Mouse (Mus musculus) embryonic stem cell, embryonic (primary cell): ENCODE measurements around the gene Gm6583.

ENCODE experiments used
- CTCF ChIA-PET, 4 experiments: fragments of 300-600 bp in 2 of 4; fragments of 350-600 bp in 2 of 4; sonication (Branson Sonifier 250); formaldehyde crosslinking; loops; one replicate each; lab custom pipeline; 2022; ENCODE audit warnings: inconsistent platforms in 2 of 4; lab: Charles Lee
- POLR2A ChIA-PET, 4 experiments: fragments of 300-600 bp in 2 of 4; fragments of 350-600 bp in 2 of 4; sonication (Branson Sonifier 250); formaldehyde crosslinking; loops; one replicate each; lab custom pipeline; 2022; ENCODE audit warnings: antibody characterized with exemption in 4 of 4, inconsistent platforms in 1 of 4; lab: Charles Lee

Gm6583 gene

DNA sequence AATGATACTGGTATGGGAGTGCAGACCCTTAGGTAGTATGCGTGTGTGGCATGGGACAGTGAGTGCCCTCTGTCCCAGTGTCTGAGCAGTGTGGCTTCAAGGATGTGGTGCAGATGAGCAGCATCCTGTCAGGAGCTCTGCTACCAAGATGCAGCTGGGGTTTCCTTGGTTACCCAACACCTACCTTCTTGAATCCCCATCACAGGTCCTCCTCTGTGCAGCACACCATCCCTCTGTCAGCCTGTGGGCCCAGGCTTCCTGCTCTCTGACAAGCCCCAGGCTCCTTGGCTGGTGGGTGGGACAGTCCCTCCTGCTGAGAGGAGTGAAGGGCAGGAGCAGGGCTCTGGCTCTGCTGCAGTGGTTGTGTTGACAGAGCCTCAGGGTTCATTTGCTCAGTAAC, 21.5 kb upstream of the Gm6583 start:
- POLR2A ChIA-PET = no interaction called here
- CTCF ChIA-PET = no interaction called here

GRCm38 (mm10) chr5:112376111-112376510, 20.3 kb upstream of the Gm6583 start:
- ChIA-PET POLR2A (no interaction called here), CTCF (interaction anchor here in 1 of 4 experiments (1.3 kb wide), 1 partner anchor 14 kb away, joined by 4 read pairs; no protein-coding TSS in a partner anchor)

- ChIA-PET POLR2A (interaction anchor here in 1 of 4 experiments (1.4 kb wide), 1 partner anchor 85 kb away, joined by 3 read pairs; no protein-coding TSS in a partner anchor), CTCF (interaction anchor here in 1 of 4 experiments (0.6 kb wide), 1 partner anchor 13 kb away, joined by 3 read pairs; no protein-coding TSS in a partner anchor)
Measured at GRCm38 (mm10) chr5:112371933-112372332, 16.1 kb upstream of the Gm6583 start.

DNA sequence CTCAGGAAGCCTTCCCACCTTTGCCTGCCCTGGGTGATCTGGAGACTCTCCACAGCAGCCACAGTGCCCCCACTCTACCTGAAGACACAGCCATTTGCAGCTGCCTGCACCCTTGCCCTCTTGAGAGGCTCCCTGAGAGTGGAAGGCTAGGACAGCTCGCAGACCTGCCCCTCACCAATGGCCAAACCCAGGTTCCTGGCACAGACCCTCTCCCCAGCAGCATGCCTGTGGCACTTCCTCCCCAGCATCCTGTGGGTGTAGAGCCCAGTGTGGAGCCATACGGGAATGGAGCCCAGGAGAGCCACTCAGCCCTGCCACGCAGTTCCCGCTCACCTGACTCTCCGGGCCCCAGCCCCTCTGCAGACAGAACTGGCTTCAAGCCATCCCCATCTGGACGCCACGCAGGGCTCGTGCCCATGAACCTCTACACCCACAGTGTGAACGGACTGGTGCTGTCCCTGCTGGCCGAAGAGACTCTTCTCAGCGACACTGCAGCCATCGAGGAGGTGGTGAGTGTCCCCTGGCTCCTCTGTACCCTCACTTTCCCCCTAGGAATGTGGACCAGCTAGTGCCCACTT, 14.5 kb upstream of the Gm6583 start:
- CTCF ChIA-PET = no interaction called here

GRCm38 (mm10) chr5:112369326-112369725, 13.5 kb upstream of the Gm6583 start:
- POLR2A ChIA-PET = interaction anchor here in 1 of 4 experiments (1.1 kb wide), 1 partner anchor 10 kb away, joined by 3 read pairs; no protein-coding TSS in a partner anchor
- CTCF ChIA-PET = no interaction called here

More for the DNA sequence above, 14.5 kb upstream of the Gm6583 start:
- POLR2A ChIA-PET = interaction anchor here in 1 of 4 experiments (0.8 kb wide), 1 partner anchor 12 kb away, joined by 4 read pairs; no protein-coding TSS in a partner anchor

DNA sequence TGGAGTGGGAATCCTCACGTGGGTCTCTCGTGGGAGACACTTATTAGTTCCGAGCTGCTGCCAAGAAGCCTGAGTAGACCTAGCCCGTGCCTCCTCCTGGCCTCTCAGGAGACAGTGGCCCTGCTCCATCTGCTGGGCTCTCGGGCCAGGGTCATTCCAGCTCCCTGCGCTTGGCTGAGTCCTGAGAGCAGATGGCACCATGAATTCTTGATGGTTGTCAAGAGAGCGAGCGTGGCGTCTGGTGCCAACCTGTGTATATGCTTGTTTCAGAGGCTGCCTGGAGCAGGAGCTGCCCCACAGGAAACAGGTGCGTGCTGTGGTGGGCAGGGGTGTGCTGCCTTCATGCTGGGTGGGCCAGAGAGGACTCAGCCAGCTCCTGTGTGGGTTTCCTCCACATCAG, 12.8 kb upstream of the Gm6583 start:
- CTCF ChIA-PET = no interaction called here
- POLR2A ChIA-PET = interaction anchor here in 1 of 4 experiments (0.9 to 1.1 kb wide), 2 partner anchors 9 to 13 kb away, joined by 3 read pairs; no protein-coding TSS in a partner anchor

DNA sequence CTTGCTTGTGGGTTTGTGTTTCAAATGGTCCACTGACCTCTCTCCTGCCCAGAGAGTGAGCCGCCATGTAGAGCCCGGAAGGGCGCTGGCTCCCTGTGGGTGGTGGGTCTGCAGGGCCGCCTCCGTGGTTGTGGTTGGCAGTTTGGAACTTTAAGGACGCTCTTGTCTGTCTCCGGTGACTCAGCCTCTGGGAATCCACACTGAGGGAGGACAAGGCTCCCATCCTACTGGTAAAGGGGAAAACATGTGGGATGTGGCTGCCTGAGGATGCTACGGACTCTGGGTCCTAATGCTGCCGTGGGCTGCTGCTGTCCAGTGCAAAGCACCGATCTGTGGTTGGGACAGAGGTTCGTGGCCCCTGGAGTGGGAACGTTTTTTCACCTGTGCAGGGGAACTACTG, 12.1 kb upstream of the Gm6583 start:
- POLR2A ChIA-PET = interaction anchor here in 1 of 4 experiments (0.9 kb wide), 1 partner anchor 14 kb away, joined by 3 read pairs; no protein-coding TSS in a partner anchor
- CTCF ChIA-PET = no interaction called here

- ChIA-PET POLR2A (interaction anchor here in 1 of 4 experiments (1.7 kb wide), 1 partner anchor 12 kb away, joined by 5 read pairs; the partner anchor contains the start of gene Gm6583), CTCF (no interaction called here)
Measured at GRCm38 (mm10) chr5:112367338-112367737, 11.5 kb upstream of the Gm6583 start.

DNA sequence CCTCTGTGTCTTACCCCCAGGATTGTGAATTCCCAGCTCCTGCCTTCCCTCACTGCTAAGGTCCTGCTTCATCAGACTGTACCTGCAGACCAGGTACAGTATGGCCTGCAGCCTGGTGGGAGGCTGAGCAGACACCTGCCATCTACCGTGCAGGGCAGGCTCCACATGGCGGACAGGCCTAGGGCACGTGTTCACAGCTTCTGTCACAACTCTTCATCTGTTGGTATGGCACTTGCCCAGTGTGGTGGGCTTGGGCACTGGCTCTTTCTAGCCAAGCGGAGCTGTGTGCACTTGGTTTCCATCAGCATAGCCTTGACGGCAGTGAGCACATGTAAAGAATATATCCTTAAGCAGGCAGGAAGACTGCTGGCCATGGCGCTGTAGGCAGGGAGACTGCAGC, 11.0 kb upstream of the Gm6583 start:
- POLR2A ChIA-PET = interaction anchor here in 1 of 4 experiments (0.7 to 1.7 kb wide), 2 partner anchors 11 to 23 kb away, joined by 3 to 5 read pairs; partner anchors contain the start of gene Gm6583

GRCm38 (mm10) chr5:112364184-112364797, 8.5 kb upstream of the Gm6583 start:
- ChIA-PET POLR2A (interaction anchor here in 3 of 4 experiments (0.6 to 1.1 kb wide), 4 partner anchors 9 to 896 kb away, joined by 3 to 5 read pairs (median 4); no protein-coding TSS in a partner anchor), CTCF (no interaction called here)

More for the DNA sequence above, 11.0 kb upstream of the Gm6583 start:
- CTCF ChIA-PET = interaction anchor here in 1 of 4 experiments (0.7 kb wide), 1 partner anchor 59 kb away, joined by 3 read pairs; no protein-coding TSS in a partner anchor

DNA sequence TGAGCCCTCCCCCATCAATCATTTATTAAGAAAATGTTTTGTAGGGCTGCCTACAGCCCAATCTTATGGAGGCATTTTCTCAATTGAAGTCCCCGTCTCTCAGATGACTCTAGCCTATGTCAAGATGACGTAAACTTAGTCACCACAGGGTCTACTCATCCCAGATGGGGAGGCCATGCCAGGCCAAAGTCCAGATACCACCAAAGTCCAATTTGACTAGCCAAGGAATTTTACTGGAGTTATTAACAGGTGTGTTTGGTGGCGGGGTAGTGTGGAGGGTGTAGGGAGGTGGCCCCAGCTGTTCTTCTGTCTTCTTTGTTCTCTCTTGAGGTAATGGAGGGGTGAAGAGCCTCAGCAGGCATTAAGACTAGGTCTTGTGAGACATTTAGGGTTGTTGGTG, 4.2 kb upstream of the Gm6583 start:
- ChIA-PET CTCF (no interaction called here), POLR2A (interaction anchor here in 1 of 4 experiments (1.1 kb wide), 1 partner anchor 9 kb away, joined by 3 read pairs; no protein-coding TSS in a partner anchor)

DNA sequence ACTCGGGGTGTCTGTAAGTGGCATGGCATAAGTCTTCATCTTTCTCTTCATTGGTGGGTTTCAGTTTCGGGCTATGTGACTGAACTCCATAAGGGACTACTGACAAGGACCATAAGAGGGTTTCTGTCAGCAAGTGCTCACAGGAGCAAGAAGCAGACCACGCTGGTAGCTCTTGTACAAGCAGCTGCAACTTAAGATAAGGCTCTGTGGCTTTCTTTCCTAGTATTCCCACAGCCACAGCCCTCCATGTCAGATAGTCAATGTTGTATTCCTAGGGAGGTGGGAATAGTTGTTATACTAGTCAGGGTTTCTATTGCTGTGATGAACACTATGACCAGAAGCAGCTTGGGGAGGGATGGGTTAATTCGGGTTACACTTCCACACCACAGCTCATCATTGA, 3.7 kb upstream of the Gm6583 start:
- CTCF ChIA-PET = interaction anchor here in 1 of 4 experiments (1.5 kb wide), 1 partner anchor 13 kb away, joined by 3 read pairs; no protein-coding TSS in a partner anchor
- POLR2A ChIA-PET = interaction anchor here in 1 of 4 experiments (1.1 kb wide), 1 partner anchor 9 kb away, joined by 3 read pairs; no protein-coding TSS in a partner anchor

GRCm38 (mm10) chr5:112356322-112356721, 489 bp upstream of the Gm6583 start:
- ChIA-PET CTCF (no interaction called here), POLR2A (interaction anchor here in 1 of 4 experiments (0.6 kb wide), 1 partner anchor 1371 kb away, joined by 4 read pairs; no protein-coding TSS in a partner anchor)

GRCm38 (mm10) chr5:112355493-112355892, 340 bp downstream of the Gm6583 start:
- POLR2A ChIA-PET = interaction anchor here in 3 of 4 experiments (0.6 to 2.4 kb wide), 9 partner anchors 8 to 70 kb away, joined by 3 to 6 read pairs (median 3); partner anchors contain the start of gene Tfip11 (in 1 of the 3)
- CTCF ChIA-PET = interaction anchor here in 2 of 4 experiments (0.5 to 0.8 kb wide), 2 partner anchors 20 to 478 kb away, joined by 3 to 5 read pairs; no protein-coding TSS in a partner anchor

DNA sequence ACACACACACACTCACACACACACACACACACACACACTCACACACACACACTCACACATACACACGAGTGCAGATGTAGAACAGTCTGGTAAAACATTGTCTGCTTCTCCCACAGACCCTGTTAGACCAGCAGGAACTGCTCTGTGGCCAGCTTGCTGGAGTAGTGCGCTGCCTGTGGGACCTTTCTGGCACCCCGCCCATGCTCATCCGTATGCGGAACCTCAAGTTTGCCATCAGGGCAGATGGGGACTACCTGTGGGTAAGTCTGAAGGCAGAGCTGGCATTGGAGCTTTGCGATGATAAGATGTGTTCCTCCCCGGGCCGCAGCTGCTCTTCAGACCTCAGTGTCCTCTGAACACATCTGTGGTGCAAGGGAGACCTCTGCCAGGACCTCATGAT, 6.7 kb downstream of the Gm6583 start:
- POLR2A ChIA-PET = no interaction called here
- CTCF ChIA-PET = interaction anchor here in 1 of 4 experiments (0.7 kb wide), 1 partner anchor 11 kb away, joined by 3 read pairs; no protein-coding TSS in a partner anchor

GRCm38 (mm10) chr5:112346211-112346965, 9.4 kb downstream of the Gm6583 start:
- ChIA-PET CTCF (interaction anchor here in 1 of 4 experiments (1.0 kb wide), 1 partner anchor 11 kb away, joined by 3 read pairs; no protein-coding TSS in a partner anchor), POLR2A (no interaction called here)

DNA sequence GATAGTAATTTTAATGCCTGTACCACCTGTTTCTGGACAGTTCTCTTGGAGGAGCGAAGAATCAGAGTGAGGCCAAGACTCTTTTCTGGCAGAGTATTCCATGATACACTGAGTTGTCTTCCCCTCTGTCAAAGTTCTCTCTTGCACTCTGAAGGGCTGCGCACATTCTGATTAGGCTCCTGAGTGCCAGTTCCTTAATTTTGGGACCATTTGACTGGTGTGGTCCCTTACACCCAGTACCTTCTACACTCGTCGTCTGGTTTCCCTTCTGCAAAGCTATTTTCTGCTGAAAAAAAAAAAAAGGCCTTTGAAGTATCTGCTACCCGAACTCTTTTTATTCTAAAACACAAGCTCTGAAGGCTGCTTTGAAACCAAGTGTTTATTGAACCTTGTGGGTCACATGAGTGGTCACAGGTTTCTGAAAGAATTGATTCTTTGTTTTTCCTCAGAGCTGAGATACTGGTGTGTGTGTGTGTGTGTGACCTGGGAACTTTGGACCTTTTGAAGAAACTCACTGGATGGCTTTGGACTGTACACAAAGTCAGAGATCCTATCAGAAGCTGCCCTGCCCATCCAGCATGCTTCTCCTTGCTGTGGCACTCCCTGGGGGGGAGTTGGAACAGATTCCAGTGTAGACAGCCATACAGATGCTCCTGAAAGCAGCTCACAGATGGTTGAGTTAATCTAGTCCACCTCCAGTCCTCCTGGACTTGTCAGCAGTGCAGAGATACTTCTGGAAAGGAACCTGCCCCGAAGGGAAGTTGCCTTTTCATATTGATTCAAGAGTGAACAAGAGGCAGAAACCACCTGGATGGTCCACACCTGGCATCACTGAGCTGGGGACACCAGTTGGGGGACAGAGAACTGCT, 11.5 kb downstream of the Gm6583 start:
- POLR2A ChIA-PET = interaction anchor here (0.6 to 3.0 kb wide), 9 partner anchors 11 to 1465 kb away, joined by 3 to 10 read pairs (median 5); partner anchors contain the start of genes Tfip11 (in 2 of the 4) and Ttc28 (in 1 of the 4)
- CTCF ChIA-PET = interaction anchor here in 1 of 4 experiments (0.7 kb wide), 1 partner anchor 131 kb away, joined by 3 read pairs; no protein-coding TSS in a partner anchor
